Mouse (Mus musculus) frontal cortex, postnatal 36 days (tissue): ENCODE data around the gene Kif17.

Experiments used
- DNase-seq, 2 experiments: peaks; one replicate each; pipeline ENCODE4 v3.0.0; 2022; ENCODE audit warnings: low spot score in 2 of 2

The Kif17 gene

DNA sequence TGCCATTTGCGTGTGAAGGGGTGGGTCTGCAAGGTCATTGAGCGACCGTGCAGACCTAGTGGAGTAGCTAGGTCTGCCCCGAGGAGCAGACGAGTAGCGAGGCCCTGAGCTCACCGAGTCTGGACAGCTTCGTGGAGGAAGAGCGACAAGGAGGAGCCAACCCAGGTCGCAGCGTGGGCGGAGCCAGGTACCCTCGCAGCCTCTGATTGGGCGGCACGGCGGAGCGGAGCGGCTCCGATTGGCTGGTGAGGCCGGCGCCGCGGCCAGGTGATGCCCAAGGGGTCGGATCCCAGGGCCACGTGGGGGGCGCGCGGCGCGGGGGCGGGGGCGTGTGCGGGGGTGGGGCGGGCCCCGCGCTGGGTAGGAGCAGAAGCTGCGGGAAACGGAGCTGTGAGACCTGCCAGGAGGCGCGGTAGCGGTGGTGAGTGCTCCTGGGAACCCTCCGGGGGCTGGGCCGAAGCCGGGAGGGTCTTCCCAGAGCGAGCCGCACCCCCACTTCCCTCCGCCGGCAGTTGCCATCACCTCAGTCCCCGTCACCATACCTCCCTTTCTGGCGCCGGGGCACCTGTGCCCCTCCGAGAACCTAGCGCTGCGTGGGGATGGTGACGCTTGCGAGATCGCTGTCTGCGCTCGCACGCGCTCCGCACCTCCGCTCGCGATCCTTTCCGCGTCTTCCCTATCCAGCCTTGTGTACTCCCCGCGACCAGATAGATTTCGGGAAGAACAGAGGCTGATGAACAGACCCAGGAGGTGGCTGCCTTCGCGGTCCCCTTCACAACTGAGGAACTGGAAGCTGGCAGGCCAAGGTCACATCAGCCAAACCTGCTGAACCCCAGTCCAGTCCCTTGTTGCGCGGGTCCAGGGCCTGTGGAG is at the start of gene Kif17, which contains the start of gene Sh2d5:
Gene Kif17, plus strand, starts transcription at position 348 of the 873 bp plus-strand sequence.
Gene Sh2d5, plus strand, starts transcription at position 316 of the 873 bp plus-strand sequence.
- DNase-seq = peak; percentile 90 to 92

- no peak for DNase-seq
Measured at GRCm38 (mm10) chr4:138200769-138201168, 49.5 kb upstream of the Kif17 start.

- no peak for DNase-seq
Measured at GRCm38 (mm10) chr4:138201696-138202095, 48.5 kb upstream of the Kif17 start.

DNA sequence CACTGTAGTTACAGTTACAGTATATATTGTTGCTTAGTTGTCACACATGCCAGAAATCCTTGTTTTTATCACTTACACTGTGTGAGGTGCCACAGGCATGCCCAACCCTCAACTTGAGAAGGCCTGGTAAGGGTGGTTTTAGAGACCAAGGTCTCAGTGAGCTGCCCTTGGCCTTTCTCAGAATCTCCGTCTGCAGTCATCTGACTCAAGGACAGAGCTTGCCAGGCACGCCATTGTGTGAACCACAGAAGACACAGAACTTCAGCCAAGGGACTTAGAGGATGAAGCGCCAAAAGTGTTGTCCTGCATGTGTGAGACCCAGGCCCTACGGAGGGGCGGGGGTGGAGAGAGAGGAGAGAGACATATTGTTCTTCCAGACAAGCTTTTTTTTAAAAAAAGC is 40.1 kb upstream of the Kif17 start:
- DNase-seq = no peak

GRCm38 (mm10) chr4:138213861-138214260 is 36.4 kb upstream of the Kif17 start:
- DNase-seq = no peak

- no peak for DNase-seq
Measured at GRCm38 (mm10) chr4:138215671-138216199, 34.5 kb upstream of the Kif17 start.

- DNase-seq = peak; percentile 64 to 78
Measured at GRCm38 (mm10) chr4:138216200-138216890, 33.9 kb upstream of the Kif17 start, which contains the start of gene Hp1bp3. Gene Hp1bp3 (plus strand): TSS chr4:138216296.

- peak; percentile 97 for DNase-seq
Measured at GRCm38 (mm10) chr4:138216891-138217392, 33.3 kb upstream of the Kif17 start.

DNA sequence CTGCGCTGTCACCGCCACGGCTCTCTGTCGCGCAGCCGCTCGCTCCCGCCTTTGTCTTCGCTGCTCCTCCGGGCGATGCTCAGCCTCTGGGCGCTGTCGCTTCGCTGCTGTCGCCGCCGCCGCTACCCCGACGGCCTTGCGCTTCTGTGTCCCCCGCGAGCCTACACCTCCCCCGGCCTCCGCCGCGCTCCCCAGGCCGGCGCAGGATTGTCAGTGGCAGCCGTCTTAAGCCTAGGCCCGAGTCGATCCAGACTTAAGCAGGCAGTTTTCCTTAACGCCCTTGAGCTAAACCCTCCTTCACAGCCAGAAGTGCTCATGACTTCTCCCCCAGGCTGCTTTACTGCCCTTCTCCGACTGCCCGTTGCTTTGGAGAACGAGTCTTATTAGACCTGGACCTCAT is 32.8 kb upstream of the Kif17 start:
- DNase-seq = peak in 1 of 2 experiments; percentile 40

DNA sequence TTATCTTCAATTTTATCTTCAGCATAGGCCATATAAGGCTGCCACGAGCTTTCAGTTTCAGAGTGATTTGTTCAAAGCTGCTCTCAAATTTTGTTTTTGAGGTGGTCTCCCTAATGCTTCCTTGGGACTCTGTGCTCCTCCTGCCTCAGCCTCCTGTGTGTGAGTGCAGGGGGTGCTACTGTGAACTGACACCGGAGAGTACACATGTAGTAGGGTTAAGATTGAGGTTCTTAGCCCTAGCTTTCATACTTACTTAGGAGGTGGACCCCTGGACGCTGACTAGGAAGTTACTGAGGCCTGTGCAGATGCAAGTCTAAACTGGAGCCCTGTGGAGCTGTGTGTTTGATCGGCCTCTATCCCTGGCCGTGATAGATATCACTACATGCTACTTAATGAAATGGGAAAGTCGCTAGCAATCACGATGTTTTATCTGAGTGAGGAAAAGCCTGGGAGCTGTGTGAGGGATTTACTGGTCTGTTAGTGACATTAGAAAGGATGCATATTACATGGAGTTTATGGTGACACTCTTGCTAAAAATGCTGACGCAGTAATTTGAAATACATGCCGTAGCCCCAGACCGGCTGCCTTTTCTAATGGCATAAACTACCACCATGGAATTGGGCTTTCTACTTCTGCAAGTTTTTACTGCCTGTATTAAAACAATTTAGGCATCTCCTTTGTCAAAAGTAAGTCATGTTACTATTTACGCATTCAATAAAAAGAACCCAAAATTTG is 32.1 kb upstream of the Kif17 start:
- no peak for DNase-seq

DNA sequence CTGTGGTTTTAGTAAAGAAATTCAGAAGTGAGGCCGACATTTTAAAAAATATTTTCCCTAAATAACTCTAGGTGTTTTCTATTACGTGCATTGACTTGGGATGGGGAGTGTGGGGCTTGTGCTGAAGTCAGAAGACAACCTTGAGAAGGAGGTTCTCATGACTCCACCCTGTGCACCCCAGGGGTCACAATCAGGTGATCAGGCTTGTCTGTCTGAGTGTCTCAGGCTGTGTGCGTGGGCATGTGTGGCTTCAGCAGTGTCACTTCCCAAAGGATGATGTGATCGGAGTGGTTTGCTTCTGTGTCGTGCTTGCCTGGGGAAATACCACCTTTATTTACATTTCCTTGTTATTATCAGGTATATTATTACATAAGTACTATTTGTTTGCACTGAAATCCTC is 30.9 kb upstream of the Kif17 start:
- DNase-seq = no peak

GRCm38 (mm10) chr4:138220761-138221160 is 29.5 kb upstream of the Kif17 start:
- DNase-seq = no peak

DNA sequence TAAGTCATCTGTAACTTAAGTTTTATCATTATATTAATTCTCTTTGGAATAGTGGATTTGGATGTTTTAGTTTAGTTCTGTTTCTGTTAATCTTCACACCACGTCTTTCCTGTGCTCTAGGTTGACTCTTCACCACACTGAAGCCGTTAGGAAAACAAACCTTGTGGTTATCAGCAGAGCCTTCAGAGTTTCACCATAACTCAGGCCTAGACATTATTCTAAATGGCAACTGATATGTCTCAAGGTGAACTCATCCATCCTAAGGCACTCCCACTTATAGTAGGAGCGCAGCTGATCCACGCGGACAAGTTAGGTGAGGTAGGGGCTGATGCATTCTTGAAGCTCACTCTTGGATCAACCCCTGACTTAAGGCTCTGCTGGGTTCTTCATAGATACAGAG is 28.8 kb upstream of the Kif17 start:
- no peak for DNase-seq

DNA sequence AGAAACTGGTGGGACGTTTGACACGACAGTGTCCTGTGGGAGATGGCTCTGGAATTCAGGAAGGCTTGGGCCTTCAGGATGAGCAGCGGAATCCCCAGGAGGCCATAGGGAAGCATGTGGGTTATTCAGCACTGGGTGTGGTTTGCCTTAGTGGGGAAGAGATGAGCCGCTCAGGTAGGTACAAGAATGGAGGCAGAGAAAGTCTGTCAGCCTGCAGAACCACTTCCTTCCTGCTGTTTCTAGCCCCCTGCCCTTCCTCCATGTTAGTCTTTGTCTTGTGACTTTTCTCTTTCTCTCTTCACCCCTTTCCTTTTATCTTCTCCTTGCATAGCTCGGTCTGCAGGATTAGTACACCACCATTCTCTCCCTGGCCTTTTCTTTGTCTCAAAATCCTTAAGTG is 27.8 kb upstream of the Kif17 start:
- DNase-seq = no peak

DNA sequence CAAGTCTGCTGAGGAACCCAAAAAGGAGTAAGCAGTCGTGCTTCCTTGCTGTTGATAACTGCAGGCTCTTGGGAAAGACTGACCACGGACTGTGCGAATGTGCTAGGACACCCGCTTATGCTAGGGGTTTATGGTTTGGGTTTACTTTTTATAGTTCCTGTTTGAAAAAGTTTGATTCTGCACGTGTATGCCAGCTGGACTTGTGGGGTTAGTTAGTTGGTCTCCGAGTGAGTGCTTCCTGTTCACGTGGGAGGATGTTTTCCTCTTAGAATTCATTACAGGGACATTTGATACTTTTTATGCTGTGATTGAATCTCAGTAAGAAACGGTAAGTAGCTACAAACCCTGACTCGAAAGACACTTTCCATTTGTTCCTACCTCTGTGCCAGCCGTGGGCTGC is 26.6 kb upstream of the Kif17 start:
- no peak for DNase-seq

GRCm38 (mm10) chr4:138246756-138247665 is 3.2 kb upstream of the Kif17 start:
- peak; percentile 83 to 89 for DNase-seq

GRCm38 (mm10) chr4:138251819-138252218 is 1.6 kb downstream of the Kif17 start:
- DNase-seq = peak; percentile 24 to 26

GRCm38 (mm10) chr4:138252231-138252630 is 2.0 kb downstream of the Kif17 start:
- DNase-seq = no peak

GRCm38 (mm10) chr4:138257116-138257687 is 7.0 kb downstream of the Kif17 start:
- no peak for DNase-seq

- DNase-seq = no peak
Measured at GRCm38 (mm10) chr4:138258663-138259062, 8.4 kb downstream of the Kif17 start.
